Mouse (Mus musculus): ENCODE data around the gene Eps8. TPM values are rescaled to one million over a fixed set of nuclear protein-coding genes. Genes with fewer than 3 reads are reported as not detected.

Eps8 gene
- total RNA-seq, 2 experiments from 2014 or later: 32.2 to 39.2 TPM

- intact Hi-C loops (cut with DNase I): no loop called here
- DNase-seq (ENCODE audit: low spot score in 2 of 2): no peak
Measured at GRCm38 (mm10) chr6:137581331-137582010, 73.2 kb downstream of the Eps8 start.

GRCm38 (mm10) chr6:137580503-137580902 is 74.2 kb downstream of the Eps8 start:
- no peak for DNase-seq (ENCODE audit: low spot score in 2 of 2)
- intact Hi-C loops (cut with DNase I): no loop called here

DNA sequence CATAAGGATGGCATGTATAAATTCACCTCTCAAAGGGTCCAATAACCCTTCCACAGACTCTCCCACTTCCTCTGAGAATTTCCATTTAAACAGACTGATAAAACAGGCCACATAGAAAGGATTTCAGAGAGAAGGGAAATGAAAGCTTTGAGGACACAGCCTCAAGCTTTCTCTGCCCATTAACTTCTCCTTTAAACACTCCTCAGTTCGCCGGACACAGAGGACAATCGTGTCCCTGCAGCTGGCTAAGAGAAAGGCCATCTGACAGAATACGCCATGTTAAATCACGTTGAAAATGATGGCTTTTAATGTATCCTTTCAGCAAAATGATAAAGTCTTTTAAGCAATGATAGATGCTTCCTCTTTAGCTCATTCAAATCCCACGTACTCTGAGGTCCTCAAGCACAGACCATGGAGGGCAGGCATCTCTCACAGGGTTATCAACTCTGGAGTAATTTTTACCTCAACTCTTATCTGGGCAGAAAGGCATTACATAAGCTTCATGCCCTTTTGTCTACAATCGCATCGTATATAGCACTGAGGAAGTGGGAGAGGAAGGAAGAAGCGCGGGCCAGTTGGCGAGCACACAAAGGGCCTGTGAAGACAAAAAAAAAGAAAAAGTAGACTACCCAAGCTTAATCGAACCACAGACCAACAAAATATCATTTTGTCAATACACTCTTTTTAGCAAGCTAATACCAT is 77.9 kb downstream of the Eps8 start:
- intact Hi-C loops (cut with DNase I): no loop called here
- no peak for DNase-seq (ENCODE audit: low spot score in 2 of 2)

GRCm38 (mm10) chr6:137576091-137576490 is 78.6 kb downstream of the Eps8 start:
- DNase-seq (ENCODE audit: low spot score in 2 of 2): no peak
- intact Hi-C loops (cut with DNase I): no loop called here

- no peak for DNase-seq (ENCODE audit: low spot score in 2 of 2)
- intact Hi-C loops (cut with DNase I): no loop called here
Measured at GRCm38 (mm10) chr6:137573897-137574296, 80.8 kb downstream of the Eps8 start.

GRCm38 (mm10) chr6:137570718-137571131 is 84.0 kb downstream of the Eps8 start:
- DNase-seq (ENCODE audit: low spot score in 2 of 2): no peak
- intact Hi-C loops (cut with DNase I): no loop called here

DNA sequence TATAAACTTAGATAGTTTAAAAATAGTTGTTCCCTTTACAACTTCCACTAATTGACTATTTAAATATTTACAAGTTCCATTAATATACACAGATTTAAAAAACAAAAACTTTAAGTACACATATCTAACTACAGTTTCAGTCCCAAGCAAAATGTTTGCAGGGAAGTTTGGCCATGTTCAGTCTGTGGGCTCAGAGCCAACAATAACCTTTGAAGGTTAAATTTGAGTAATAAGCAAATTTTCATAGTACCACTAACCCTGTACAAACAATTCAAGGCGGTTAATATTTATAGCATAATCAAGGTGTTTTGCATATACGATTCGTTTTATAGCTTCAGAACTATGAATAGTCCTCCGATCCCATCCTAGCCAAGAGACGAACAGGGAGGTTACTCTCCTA is 84.7 kb downstream of the Eps8 start:
- intact Hi-C loops (cut with DNase I): no loop called here
- no peak for DNase-seq (ENCODE audit: low spot score in 2 of 2)

GRCm38 (mm10) chr6:137569071-137569470 is 85.6 kb downstream of the Eps8 start:
- intact Hi-C loops (cut with DNase I): no loop called here
- DNase-seq (ENCODE audit: low spot score in 2 of 2): no peak

DNA sequence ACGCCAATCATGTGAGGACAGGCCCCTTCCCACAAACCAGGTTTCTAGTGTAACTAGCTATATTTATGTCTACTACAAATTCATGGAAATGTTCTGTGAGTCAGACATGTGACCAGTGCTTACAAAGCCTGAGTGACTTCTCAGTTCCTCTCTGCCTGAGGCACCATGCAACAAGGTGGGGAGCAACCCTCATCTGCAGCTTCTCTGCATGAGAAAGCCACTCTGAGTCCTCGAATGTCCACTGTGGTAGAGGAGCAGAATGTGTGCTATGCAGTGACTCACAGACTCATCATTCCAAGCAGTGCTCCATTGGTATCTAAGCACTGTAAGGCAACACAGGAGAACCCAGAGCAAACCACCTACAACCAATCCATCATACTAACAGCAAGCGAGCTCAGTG is 88.8 kb downstream of the Eps8 start:
- intact Hi-C loops (cut with DNase I): no loop called here
- DNase-seq (ENCODE audit: low spot score in 2 of 2): no peak

- DNase-seq (ENCODE audit: low spot score in 2 of 2): no peak
- intact Hi-C loops (cut with DNase I): no loop called here
Measured at GRCm38 (mm10) chr6:137565454-137565853, 89.2 kb downstream of the Eps8 start.

DNA sequence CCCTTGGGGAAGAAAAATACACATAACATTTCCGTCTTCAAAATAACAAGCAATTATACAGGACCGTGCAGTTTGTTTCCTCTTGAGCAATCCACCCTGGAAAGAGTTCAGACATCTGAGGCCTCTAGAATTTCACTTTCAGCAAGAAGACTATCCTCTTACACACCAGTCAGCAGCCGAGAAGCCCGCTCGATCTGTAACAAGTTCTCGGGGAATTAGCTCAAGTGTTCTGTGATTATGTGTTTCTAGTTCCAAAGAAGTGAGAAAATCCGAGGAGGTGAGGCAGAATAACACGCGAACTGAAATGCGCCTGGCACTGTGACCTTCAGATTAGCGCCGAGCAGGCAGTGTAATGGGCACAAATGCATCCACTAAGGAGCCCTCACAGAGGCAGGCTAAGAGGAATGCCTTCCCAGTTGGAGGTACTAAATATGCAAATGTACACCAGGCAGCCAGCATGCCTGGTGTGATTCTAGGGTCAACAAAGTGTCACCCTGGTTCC is 94.3 kb downstream of the Eps8 start:
- intact Hi-C loops (cut with DNase I): no loop called here

GRCm38 (mm10) chr6:137558840-137559239 is 95.8 kb downstream of the Eps8 start:
- intact Hi-C loops (cut with DNase I): no loop called here
- DNase-seq (ENCODE audit: low spot score in 2 of 2): peak; percentile 22 to 33

More for the DNA sequence above, 94.3 kb downstream of the Eps8 start:
- DNase-seq (ENCODE audit: low spot score in 2 of 2): no peak

DNA sequence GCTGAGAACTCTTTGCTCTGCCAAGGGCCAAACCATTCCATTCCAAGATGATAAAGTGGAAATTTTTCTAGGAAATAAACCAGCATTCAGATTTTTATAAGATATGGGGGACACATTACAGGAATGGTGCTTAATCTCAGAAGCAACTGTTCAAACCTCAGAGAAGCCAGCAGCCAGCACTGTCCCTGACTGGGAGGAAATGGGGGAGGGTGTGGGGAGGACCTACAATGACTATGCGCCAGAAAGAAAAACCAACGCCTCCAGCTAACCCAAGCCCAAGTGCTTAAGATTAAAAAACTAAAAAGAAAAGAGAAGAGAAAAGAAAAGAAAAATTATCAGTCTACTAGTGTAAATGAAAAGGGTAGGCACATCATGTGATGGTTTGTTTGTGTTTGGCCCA is 97.0 kb downstream of the Eps8 start:
- intact Hi-C loops (cut with DNase I): no loop called here
- no peak for DNase-seq (ENCODE audit: low spot score in 2 of 2)

DNA sequence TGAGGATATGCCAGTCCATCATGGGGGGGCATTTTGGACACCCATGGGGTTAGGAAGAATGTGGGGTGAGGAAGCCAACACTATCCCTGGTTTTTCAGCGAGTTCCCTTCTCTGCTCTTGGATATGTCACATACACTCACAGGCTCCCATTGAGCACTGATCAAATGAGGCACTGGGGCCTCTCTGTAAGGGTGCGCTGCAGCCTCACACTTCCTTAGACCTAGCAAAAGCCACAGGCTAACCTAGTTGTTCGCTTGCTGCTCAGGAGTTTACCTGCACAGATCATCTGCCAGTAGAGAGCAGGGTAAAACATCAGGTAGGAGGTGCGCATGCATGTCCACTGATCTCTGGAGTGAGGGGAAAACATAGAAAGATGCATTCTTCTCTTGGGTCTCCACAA is 97.5 kb downstream of the Eps8 start:
- intact Hi-C loops (cut with DNase I): no loop called here

GRCm38 (mm10) chr6:137556636-137557035 is 98.0 kb downstream of the Eps8 start:
- intact Hi-C loops (cut with DNase I): no loop called here
- no peak for DNase-seq (ENCODE audit: low spot score in 2 of 2)

More for the DNA sequence above, 97.5 kb downstream of the Eps8 start:
- DNase-seq (ENCODE audit: low spot score in 2 of 2): no peak

DNA sequence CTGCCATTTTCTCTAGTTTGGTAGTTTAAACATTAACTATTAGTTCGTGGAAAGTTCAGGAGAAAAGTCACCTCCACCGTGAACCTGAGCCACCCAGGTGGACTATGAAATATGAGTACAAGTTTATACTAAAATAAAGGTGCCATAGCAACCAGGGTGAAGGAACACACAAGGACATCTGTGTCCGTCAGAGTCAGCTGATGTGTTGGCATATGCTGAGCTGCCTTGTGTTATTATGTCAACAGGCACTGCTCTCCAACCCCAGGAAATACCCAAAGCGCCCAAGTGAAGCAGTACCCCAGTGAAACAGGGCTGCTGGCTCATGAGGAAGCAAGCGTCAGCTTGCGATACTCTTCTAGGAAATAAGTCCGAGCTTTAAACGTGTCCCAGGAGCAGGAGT is 104.5 kb downstream of the Eps8 start:
- DNase-seq (ENCODE audit: low spot score in 2 of 2): no peak
- intact Hi-C loops (cut with DNase I): no loop called here

DNA sequence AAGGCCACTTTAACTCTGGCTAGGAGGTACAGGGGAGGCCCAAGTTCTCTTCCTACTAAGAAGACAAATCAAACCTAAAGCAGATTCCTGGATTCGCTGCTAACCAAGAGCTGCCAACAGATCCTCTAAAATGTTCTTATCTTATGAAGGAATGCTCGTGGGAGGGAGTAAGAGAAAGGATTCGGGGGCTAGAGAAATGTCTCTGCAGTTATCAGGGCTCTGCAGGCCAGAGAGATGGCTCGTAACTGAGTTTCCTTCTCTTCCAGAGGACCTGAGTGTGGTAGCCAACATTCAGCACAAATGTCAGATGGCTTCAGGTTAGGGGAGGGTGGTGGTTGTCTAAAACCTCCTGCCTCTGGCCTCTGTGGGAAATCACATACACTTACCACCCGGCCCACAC is 106.1 kb downstream of the Eps8 start:
- intact Hi-C loops (cut with DNase I): no loop called here
- DNase-seq (ENCODE audit: low spot score in 2 of 2): no peak

- DNase-seq (ENCODE audit: low spot score in 2 of 2): no peak
- intact Hi-C loops (cut with DNase I): no loop called here
Measured at GRCm38 (mm10) chr6:137547555-137547954, 107.1 kb downstream of the Eps8 start.

DNA sequence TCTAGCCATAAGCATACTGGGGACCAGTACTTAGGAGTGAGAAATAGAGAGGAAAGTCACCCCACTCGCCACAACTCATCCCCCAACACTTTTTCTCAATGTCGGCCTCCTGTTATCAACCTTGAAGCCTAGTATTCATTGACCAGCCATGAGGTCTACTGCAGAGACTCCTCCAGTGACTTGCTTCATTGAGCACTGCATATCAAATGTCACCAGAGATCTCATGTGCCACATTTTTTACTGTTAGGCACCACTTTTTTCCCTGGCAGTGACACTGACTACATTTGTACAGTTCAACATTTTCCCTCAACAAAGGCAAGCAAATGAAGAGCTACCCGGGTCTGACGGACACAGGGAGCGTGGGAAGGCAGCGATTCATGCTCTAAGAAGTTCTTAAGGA is 108.6 kb downstream of the Eps8 start:
- DNase-seq (ENCODE audit: low spot score in 2 of 2): no peak
- intact Hi-C loops (cut with DNase I): no loop called here

- intact Hi-C loops (cut with DNase I): no loop called here
- DNase-seq (ENCODE audit: low spot score in 2 of 2): no peak
Measured at GRCm38 (mm10) chr6:137545341-137545740, 109.3 kb downstream of the Eps8 start.

Data from left cerebral cortex, postnatal 36 days (tissue).